Mouse (Mus musculus) kidney, embryonic 16.5 days (tissue): ENCODE results near the gene Cldn10. TPM values are rescaled to one million over a fixed set of nuclear protein-coding genes. Genes with fewer than 3 reads are reported as not detected.
A peak's percentile ranks its signal among the peaks of the same experiment; 100 is the strongest.

Experiments used
- ATAC-seq: fragments of 200-750 bp; cut with Nextera tagmentation; 2 replicates; pipeline ENCODE4 v1.8.0; 2017; ENCODE audit warnings: moderate TSS enrichment; ENCODE audit not compliant: low FRiP score, low TSS enrichment
- H3K27ac ChIP-seq: fragments of 300-500 bp; sonication (generic); 2 replicates; pipeline ENCODE4 v1.5.1; 2014; ENCODE audit warnings: low read length
- H3K27me3 ChIP-seq: fragments of 300-500 bp; sonication (generic); 2 replicates; pipeline ENCODE4 v1.6.1; 2014; ENCODE audit warnings: low read length, control low read depth, mixed read lengths; ENCODE audit not compliant: insufficient read depth
- H3K36me3 ChIP-seq: fragments of 300-500 bp; sonication (generic); 2 replicates; pipeline ENCODE4 v1.6.1; 2014; ENCODE audit warnings: low read length, control low read depth, mixed read lengths; ENCODE audit not compliant: insufficient read depth
- H3K4me1 ChIP-seq: fragments of 300-500 bp; sonication (generic); 2 replicates; pipeline ENCODE4 v1.6.1; 2014; ENCODE audit warnings: low read length, control low read depth, mixed read lengths; ENCODE audit not compliant: insufficient read depth
- H3K4me2 ChIP-seq: fragments of 300-500 bp; sonication (generic); replicated peaks from 2 replicates; pipeline ENCODE4 v1.6.1; 2014; ENCODE audit warnings: low read depth, low read length
- H3K4me3 ChIP-seq: fragments of 300-500 bp; sonication (generic); 2 replicates; pipeline ENCODE4 v1.5.1; 2014; ENCODE audit warnings: mild to moderate bottlenecking, low read length
- H3K9ac ChIP-seq: fragments of 300-500 bp; sonication (generic); replicated peaks from 2 replicates; pipeline ENCODE4 v1.6.1; 2014; ENCODE audit warnings: low read length
- H3K9me3 ChIP-seq: fragments of 300-500 bp; sonication (generic); 2 replicates; pipeline ENCODE4 v1.6.1; 2016; ENCODE audit warnings: low read length, control low read depth
- WGBS: fragments of 180-500 bp; shearing (Covaris S2); extraction: QIAGEN DNeasy Blood & Tissue Kit; methylation state at CpG from one replicate; pipeline ENCODE4 v1.1.7; 2014; 5-methylcytosine and 5-hydroxymethylcytosine counted together
- polyA plus RNA-seq: library from polyadenylated mRNA; unstranded; fragments of >200 nt; fragmentation: Nextera tagmentation; extraction: Ambion mirVana; gene quantifications from 2 replicates; pipeline ENCODE4 v1.2.1, GENCODE M21; 2015

The Cldn10 gene
- polyA plus RNA-seq, 1 experiment from 2014 or later = 49.3 TPM

DNA sequence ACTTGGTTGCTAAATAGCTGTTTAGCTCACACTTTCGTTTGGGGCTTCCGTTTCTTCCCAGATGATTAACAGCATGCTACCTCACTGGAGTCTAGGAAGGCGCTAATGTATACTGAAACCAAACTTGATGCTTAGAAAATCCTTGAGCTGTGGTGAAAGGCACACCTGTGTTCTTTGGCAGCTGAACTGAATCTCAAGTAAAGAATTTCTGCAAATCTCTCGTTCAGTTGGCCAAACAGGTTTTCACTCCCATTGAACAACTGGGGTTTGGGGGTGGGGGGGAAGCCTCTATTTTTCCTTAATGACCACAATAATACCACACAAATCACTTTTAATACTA lies 63.0 kb downstream of the Cldn10 start:
- H3K27ac ChIP-seq = no peak overlapping the region
- no peak for ATAC-seq
- H3K4me1 ChIP-seq = peaks cover 11% of the 10 kb centered on the region
- no peak overlapping the region for H3K4me3 ChIP-seq
- no peaks in the 10 kb centered on the region for H3K36me3 ChIP-seq
- H3K27me3 ChIP-seq = 0 out of 2 replicates have a peak, but pooled peaks cover 4% of the 10 kb centered on the region
- H3K9me3 ChIP-seq = no peaks in the 10 kb centered on the region
- H3K9ac ChIP-seq = no peak overlapping the region
- 46% methylated on average over 4 of the region's 4 CpGs for WGBS
- no peak overlapping the region for H3K4me2 ChIP-seq

DNA sequence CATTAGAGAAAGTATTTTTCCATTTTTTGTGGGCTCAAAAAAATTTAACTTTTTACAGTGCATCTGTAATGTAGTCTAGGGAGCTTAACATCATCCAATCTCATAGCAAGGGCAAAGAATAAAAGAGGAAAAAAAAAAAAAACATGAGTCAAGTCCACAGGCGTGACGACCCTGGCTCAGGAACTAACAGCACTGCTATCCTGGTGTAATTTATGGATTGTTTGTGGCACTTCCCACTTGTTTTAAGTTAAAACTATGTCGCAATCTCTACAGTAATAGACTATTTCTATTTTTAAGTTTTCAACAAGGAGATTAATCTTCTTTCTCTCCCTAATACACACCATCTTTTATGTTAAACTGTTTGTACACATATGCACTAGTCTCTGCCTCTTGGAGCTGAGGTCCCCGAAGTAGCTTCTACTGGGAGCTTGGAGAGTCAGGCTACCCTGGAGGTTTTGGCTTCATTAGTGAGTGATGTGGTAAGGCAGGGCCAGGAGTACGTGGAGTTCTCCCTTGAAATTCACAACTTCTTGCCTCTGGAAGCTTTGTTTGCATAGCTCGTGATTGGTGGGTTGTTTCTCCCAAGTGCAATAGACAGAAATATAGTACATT lies 63.9 kb downstream of the Cldn10 start:
- H3K36me3 ChIP-seq = no peaks in the 10 kb centered on the region
- H3K4me1 ChIP-seq = peaks cover 11% of the 10 kb centered on the region
- H3K9ac ChIP-seq = no peak overlapping the region
- WGBS = 24% methylated on average over 6 of the region's 6 CpGs
- no peak overlapping the region for H3K4me3 ChIP-seq
- no peak for ATAC-seq
- no peak overlapping the region for H3K4me2 ChIP-seq
- H3K27ac ChIP-seq = no peak overlapping the region
- H3K9me3 ChIP-seq = no peaks in the 10 kb centered on the region
- H3K27me3 ChIP-seq = 0 out of 2 replicates have a peak, but pooled peaks cover 4% of the 10 kb centered on the region

DNA sequence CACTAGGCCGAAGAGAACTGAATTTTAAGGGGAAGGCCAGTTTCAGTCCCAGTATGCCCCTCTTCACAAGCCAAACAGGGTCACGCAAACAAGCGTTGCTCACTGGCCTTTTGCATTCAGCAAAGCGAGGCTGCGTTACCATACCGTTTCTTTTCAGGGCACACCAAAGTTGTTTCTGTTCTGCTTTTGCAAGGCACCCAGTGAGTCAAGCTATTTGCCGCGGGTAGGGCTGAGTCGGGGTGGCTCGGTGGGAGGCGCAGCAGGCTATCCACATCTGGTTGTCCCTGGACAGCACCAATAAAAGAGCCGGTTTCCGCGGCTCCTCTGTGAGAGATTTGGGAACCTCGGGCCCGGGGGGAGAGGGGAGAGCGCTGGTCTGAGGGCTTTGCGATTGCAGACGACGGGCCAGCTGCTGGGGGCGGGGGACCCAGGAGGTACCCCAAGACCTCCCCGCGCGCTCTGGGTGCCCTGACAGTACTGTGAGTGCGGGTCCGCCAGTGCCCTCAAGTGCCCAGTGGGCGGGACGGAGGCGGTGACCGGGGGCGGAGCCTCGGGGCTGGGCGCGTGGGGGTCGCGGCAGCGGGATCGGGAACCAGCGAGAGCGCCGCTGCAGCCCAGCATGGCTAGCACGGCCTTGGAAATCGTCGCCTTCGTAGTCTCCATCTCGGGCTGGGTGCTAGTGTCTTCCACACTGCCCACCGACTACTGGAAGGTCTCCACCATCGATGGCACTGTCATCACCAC lies 66.8 kb downstream of the Cldn10 start:
- H3K36me3 ChIP-seq = no peaks in the 10 kb centered on the region
- peak; percentile 58 for ATAC-seq
- no peaks in the 10 kb centered on the region for H3K9me3 ChIP-seq
- peaks cover 11% of the 10 kb centered on the region for H3K4me1 ChIP-seq
- H3K27me3 ChIP-seq = 0 out of 2 replicates have a peak, but pooled peaks cover 4% of the 10 kb centered on the region
- peak overlapping the region; percentile 57 for H3K4me3 ChIP-seq
- H3K27ac ChIP-seq = no peak overlapping the region
- H3K9ac ChIP-seq = peak overlapping the region; percentile 56
- peak overlapping the region; percentile 96 for H3K4me2 ChIP-seq
- WGBS = 3% methylated on average over 45 of the region's 48 CpGs

DNA sequence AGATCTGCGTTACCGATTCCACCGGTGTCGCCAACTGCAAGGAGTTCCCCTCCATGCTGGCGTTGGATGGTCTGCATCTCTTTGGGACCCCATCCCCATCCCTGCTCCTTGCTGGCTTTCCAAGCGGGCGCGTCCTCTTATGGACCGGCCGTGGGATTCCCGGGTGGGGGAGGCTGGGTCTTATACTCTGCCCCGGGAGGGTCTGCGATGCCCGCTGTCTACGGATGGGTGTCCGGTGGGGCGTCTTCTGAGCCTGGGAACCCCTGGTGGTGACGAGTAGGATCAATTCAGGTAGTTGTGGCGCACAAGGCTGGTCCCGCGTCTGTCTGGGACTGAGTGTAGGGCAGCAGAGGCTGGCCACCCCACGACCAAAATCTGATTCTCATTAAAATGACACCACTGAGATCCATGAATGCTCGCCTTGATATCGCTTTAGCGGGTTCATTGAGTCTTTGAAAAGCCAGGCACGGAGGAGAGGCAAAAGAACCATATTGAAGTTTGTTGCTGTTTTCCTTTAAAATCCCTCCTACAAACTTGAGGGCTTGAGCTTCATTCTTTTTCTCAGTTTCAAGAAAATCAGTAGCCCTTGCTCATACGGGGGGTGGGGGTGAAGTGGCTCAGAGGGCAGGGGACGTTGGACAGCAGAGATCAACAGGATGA lies 67.6 kb downstream of the Cldn10 start:
- WGBS = 2% methylated on average over 28 of the region's 28 CpGs

DNA sequence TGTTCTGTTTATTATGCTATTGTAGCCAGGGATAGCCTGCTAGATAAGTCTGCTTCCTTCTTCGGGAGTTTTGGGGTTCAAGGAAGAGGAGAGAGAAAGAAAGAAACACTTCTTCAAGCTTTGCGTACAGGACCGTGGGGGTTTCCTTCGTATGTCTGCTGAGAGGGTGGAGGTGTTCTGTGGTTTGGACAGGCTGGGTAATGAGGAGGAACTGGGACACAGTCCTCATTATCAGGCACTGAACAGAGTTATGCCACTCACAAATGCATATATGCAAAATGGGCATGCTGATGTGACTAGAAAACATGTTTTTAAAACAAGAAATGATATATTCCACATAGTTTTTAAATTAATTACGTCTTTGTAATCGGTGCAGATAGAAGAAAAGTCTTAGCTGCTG lies 68.9 kb downstream of the Cldn10 start:
- Histone ChIP-seq H3K9ac (no peak overlapping the region), H3K27ac (no peak overlapping the region), H3K4me2 (no peak overlapping the region), H3K4me1 (peaks cover 13% of the 10 kb centered on the region), H3K27me3 (0 out of 2 replicates have a peak, but pooled peaks cover 4% of the 10 kb centered on the region), H3K4me3 (no peak overlapping the region), H3K9me3 (no peaks in the 10 kb centered on the region), H3K36me3 (no peaks in the 10 kb centered on the region)
- no peak for ATAC-seq
- WGBS = 78% methylated on average over 6 of the region's 6 CpGs

More for the DNA sequence above, 67.6 kb downstream of the Cldn10 start:
- peak overlapping the region; percentile 96 for H3K4me2 ChIP-seq
- peak overlapping the region; percentile 56 for H3K9ac ChIP-seq
- peak overlapping the region; percentile 57 for H3K4me3 ChIP-seq
- H3K4me1 ChIP-seq = peaks cover 11% of the 10 kb centered on the region
- ATAC-seq = peak; percentile 50
- no peaks in the 10 kb centered on the region for H3K9me3 ChIP-seq
- H3K27ac ChIP-seq = no peak overlapping the region
- H3K36me3 ChIP-seq = no peaks in the 10 kb centered on the region
- H3K27me3 ChIP-seq = 0 out of 2 replicates have a peak, but pooled peaks cover 4% of the 10 kb centered on the region

DNA sequence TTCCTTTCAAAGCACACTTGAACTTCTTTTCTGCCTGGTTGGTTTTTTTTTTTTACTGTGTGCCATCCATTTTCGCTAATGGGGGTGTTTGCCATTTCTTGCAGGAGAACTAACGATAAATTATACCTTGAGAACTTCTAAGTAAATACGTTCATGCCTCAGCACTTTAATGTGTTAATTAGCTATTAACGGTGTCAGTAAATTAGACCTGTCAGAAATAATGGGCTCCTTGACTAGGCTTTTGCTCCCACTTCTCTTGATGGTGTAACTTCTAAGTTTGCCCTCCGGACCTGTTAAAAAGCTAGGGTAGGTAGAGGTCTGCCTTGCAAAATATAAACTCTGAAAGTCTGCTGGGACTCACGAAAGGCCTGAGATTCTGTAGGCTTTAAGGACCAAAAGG lies 70.6 kb downstream of the Cldn10 start:
- Histone ChIP-seq H3K36me3 (no peaks in the 10 kb centered on the region), H3K4me3 (no peak overlapping the region), H3K4me2 (no peak overlapping the region), H3K27me3 (0 out of 2 replicates have a peak, but pooled peaks cover 4% of the 10 kb centered on the region), H3K9ac (no peak overlapping the region), H3K4me1 (peaks cover 13% of the 10 kb centered on the region), H3K9me3 (no peaks in the 10 kb centered on the region), H3K27ac (no peak overlapping the region)
- ATAC-seq = no peak
- 23% methylated on average over 6 of the region's 6 CpGs for WGBS

DNA sequence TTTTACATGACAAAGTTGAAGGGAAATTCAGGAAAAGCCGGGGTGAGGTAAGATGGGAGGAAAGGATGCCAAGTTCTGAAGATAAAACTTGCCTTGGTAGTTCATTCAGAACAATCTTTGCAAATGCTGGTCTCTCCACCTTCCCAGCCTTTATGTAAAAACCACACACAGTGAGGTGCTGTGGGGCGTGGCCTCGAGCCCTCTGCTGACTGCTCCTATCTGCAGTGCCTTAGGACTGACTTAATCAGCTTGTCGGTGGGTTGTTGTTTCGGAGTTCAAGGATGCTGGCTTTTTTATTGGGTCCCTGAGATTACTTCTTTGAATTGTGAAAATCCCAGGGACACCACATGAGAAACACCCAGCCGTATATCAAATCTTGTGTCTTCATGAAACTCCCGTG lies 74.5 kb downstream of the Cldn10 start:
- H3K9me3 ChIP-seq = no peaks in the 10 kb centered on the region
- 58% methylated on average over 7 of the region's 7 CpGs for WGBS

DNA sequence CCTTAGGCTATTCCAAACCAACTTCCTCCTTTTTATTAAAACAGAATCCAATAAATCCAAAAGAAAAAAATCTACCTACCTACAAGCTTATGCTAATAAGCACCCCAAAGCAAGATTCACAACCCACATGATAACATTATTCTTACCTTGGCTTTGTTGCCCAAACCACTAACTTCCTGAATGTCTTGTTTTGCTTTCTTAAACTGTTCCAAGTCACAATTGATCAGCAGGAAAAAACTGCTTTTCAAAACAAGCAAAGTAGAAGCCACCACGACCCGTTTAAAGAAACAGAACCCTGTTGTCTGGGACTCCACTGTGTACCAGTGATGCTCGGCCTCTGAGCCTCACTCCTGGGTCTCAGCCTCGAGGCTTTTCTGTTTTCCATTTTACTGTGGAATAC lies 77.2 kb downstream of the Cldn10 start:
- no peak overlapping the region for H3K4me2 ChIP-seq
- H3K27me3 ChIP-seq = no peaks in the 10 kb centered on the region
- 48% methylated on average over 4 of the region's 4 CpGs for WGBS
- H3K9ac ChIP-seq = no peak overlapping the region
- H3K36me3 ChIP-seq = no peaks in the 10 kb centered on the region
- no peaks in the 10 kb centered on the region for H3K9me3 ChIP-seq
- H3K4me3 ChIP-seq = no peak overlapping the region
- no peak overlapping the region for H3K27ac ChIP-seq
- ATAC-seq = no peak
- H3K4me1 ChIP-seq = 0 out of 2 replicates have a peak, but pooled peaks cover 2% of the 10 kb centered on the region

More for the DNA sequence above, 74.5 kb downstream of the Cldn10 start:
- H3K9ac ChIP-seq = no peak overlapping the region
- no peak overlapping the region for H3K4me3 ChIP-seq
- no peak overlapping the region for H3K4me2 ChIP-seq
- ATAC-seq = no peak
- no peaks in the 10 kb centered on the region for H3K27me3 ChIP-seq
- 0 out of 2 replicates have a peak, but pooled peaks cover 2% of the 10 kb centered on the region for H3K4me1 ChIP-seq
- H3K36me3 ChIP-seq = no peaks in the 10 kb centered on the region
- no peak overlapping the region for H3K27ac ChIP-seq

DNA sequence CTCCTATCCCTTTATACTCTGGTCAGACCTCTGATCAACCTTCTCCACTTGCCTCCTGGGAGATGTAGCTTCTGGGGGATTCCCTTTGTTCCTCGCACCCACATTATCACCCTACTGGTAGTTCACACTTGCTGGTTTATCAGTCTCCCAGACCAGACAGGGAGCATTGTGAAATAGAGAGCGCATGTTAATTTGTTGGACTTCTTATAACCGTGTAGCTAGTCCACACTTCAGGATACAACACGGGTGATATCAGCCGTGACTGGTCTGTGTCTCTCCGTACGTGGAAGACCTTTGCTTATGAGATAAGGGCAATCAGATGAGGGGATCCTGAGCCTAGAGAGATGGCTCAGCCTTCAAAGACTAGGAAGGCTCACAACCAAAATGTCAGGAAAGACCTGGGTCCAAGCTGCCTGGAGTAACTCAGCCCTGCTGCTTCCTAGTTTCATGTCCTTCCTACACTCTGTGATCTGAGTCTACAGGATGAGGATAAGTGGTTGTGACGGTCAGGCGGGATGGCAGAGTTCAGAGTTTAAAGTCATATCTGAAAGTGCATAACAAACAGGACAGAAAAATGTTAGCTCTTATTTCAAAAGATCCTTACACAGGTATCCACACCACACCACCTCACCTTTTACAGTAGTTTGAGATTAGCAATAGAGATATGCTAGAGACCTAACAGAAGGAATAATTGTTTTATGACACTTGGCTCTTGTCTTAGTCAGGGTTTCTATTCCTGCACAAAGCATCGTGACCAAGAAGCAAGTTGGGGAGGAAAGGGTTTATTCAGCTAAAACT lies 78.5 kb downstream of the Cldn10 start:
- Histone ChIP-seq H3K27me3 (no peaks in the 10 kb centered on the region), H3K4me2 (no peak overlapping the region), H3K4me3 (no peak overlapping the region), H3K27ac (no peak overlapping the region), H3K4me1 (no peaks in the 10 kb centered on the region), H3K9ac (no peak overlapping the region), H3K36me3 (no peaks in the 10 kb centered on the region), H3K9me3 (no peaks in the 10 kb centered on the region)
- 69% methylated on average over 10 of the region's 10 CpGs for WGBS
- ATAC-seq = no peak
